Mouse (Mus musculus): Measurements from ENCODE around the gene Plcg2. TPM values are rescaled to one million over a fixed set of nuclear protein-coding genes. Genes with fewer than 3 reads are reported as not detected.

The Plcg2 gene
- polyA plus RNA-seq, 1 experiment from 2014 or later = 0.50 TPM

DNA sequence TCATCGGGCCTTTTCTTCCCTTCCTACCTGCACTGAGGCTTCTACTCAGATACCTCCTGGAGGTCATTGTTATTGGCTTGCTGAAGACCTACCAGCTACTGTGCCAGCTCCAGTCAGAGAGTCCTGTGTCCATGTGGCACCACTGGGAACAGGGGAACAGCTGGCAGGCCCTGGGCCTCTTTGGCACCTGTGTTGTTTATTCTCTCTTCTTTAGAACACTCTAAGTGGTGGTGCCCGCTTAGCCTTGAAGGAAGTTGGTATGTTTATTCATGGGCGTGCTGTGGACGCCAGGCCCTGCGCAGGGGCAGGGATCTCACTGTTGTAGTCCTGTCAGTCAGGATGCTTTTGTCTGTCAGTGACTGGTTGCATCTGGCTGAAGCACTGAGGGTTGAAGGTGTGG lies 95.8 kb downstream of the Plcg2 start:
- WGBS = 83% methylated on average over 5 of the region's 5 CpGs
- H3K4me3 ChIP-seq (ENCODE audit: low read depth, low read length) = no peak overlapping the region
- no peak for ATAC-seq (ENCODE audit: low read depth)

GRCm38 (mm10) chr8:117595001-117595400 lies 96.9 kb downstream of the Plcg2 start:
- WGBS = 84% methylated on average over 2 of the region's 2 CpGs
- Histone ChIP-seq H3K36me3 (ENCODE audit: control insufficient read depth, insufficient read depth, low read length) (no peaks in the 10 kb centered on the region), H3K4me1 (ENCODE audit: control insufficient read depth, insufficient read depth, low read length) (no peaks in the 10 kb centered on the region), H3K4me2 (ENCODE audit: low read depth, low read length) (no peak overlapping the region), H3K9ac (replicated peaks; ENCODE audit: low read depth, low read length) (no peak overlapping the region), H3K4me3 (ENCODE audit: low read depth, low read length) (no peak overlapping the region), H3K27ac (ENCODE audit: low read depth, low read length) (no peak overlapping the region), H3K27me3 (ENCODE audit: control insufficient read depth, insufficient read depth, low read length) (no peaks in the 10 kb centered on the region), H3K9me3 (ENCODE audit: control insufficient read depth, low read length) (no peaks in the 10 kb centered on the region)
- no peak for ATAC-seq (ENCODE audit: low read depth)

More for the DNA sequence above, 95.8 kb downstream of the Plcg2 start:
- no peak overlapping the region for H3K4me2 ChIP-seq (ENCODE audit: low read depth, low read length)
- no peaks in the 10 kb centered on the region for H3K9me3 ChIP-seq (ENCODE audit: control insufficient read depth, low read length)
- H3K27ac ChIP-seq (ENCODE audit: low read depth, low read length) = no peak overlapping the region
- no peaks in the 10 kb centered on the region for H3K4me1 ChIP-seq (ENCODE audit: control insufficient read depth, insufficient read depth, low read length)
- no peaks in the 10 kb centered on the region for H3K27me3 ChIP-seq (ENCODE audit: control insufficient read depth, insufficient read depth, low read length)
- H3K9ac ChIP-seq (replicated peaks; ENCODE audit: low read depth, low read length) = no peak overlapping the region
- no peaks in the 10 kb centered on the region for H3K36me3 ChIP-seq (ENCODE audit: control insufficient read depth, insufficient read depth, low read length)

DNA sequence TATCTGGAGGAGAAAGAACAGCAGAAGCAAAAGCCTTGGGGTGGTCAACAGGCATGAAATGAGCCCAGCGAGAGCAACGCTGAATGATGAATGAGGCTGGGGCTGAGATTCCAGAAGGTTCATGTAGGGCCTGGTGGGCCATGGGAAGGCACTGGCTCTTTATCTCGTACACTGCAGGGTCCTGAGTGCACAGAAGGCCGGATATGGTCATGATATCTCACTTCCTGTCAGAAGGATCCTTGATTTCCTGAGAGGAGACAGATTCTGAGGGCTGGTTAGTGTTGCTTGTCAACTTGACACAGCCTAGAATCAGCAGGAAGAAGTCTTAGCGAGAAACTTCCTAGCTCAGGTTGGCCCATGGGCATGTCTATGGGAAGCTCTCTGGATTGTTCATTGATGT lies 98.7 kb downstream of the Plcg2 start:
- Histone ChIP-seq H3K9ac (replicated peaks; ENCODE audit: low read depth, low read length) (no peak overlapping the region), H3K9me3 (ENCODE audit: control insufficient read depth, low read length) (no peaks in the 10 kb centered on the region), H3K4me3 (ENCODE audit: low read depth, low read length) (no peak overlapping the region), H3K4me2 (ENCODE audit: low read depth, low read length) (no peak overlapping the region), H3K27ac (ENCODE audit: low read depth, low read length) (no peak overlapping the region), H3K27me3 (ENCODE audit: control insufficient read depth, insufficient read depth, low read length) (no peaks in the 10 kb centered on the region), H3K4me1 (ENCODE audit: control insufficient read depth, insufficient read depth, low read length) (no peaks in the 10 kb centered on the region), H3K36me3 (ENCODE audit: control insufficient read depth, insufficient read depth, low read length) (no peaks in the 10 kb centered on the region)
- WGBS = 87% methylated on average over 5 of the region's 5 CpGs
- no peak for ATAC-seq (ENCODE audit: low read depth)

DNA sequence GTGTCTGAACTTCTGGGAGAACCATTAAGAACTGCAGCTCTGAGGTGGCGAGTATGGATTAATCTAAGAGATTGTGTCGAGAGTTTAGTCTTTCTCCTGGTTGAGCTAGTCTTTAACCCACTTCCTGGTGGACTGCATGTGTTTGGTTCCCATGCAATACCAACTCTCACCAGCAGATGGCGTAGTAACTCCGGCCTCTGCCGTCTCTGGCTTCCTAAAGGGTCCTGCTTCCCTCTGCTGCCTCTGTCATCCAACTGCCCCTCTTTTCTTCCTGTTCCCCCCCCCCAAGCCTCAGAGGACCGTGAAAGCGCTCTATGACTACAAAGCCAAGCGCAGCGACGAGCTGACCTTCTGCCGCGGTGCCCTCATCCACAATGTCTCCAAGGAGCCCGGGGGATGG lies 102.7 kb downstream of the Plcg2 start:
- Histone ChIP-seq H3K9ac (replicated peaks; ENCODE audit: low read depth, low read length) (no peak overlapping the region), H3K4me2 (ENCODE audit: low read depth, low read length) (no peak overlapping the region), H3K4me3 (ENCODE audit: low read depth, low read length) (no peak overlapping the region), H3K27me3 (ENCODE audit: control insufficient read depth, insufficient read depth, low read length) (no peaks in the 10 kb centered on the region), H3K36me3 (ENCODE audit: control insufficient read depth, insufficient read depth, low read length) (no peaks in the 10 kb centered on the region), H3K27ac (ENCODE audit: low read depth, low read length) (no peak overlapping the region), H3K9me3 (ENCODE audit: control insufficient read depth, low read length) (no peaks in the 10 kb centered on the region), H3K4me1 (ENCODE audit: control insufficient read depth, insufficient read depth, low read length) (no peaks in the 10 kb centered on the region)
- ATAC-seq (ENCODE audit: low read depth) = no peak
- 74% methylated on average over 13 of the region's 13 CpGs for WGBS

DNA sequence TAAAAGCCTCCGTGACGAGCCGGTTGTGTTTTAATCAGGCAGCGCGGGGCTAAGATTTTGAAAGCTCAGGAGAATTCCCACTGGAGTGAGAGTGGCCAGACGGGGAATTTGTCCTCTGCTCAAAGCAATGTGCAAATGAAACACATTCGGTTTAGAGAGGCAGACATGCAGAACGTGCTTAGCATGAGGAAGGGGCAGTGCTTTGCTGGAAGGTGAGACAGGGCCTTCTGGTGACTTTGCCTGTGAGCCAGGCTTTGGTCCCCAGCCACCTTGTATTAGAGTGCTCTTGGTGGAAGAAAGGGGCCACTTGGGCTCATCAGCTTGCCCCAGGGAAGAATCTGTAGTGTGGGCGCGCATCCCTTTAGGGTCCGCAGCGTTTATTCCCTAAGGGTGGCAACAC lies 106.0 kb downstream of the Plcg2 start:
- H3K27me3 ChIP-seq (ENCODE audit: control insufficient read depth, insufficient read depth, low read length) = no peaks in the 10 kb centered on the region
- no peaks in the 10 kb centered on the region for H3K9me3 ChIP-seq (ENCODE audit: control insufficient read depth, low read length)
- WGBS = 82% methylated on average over 12 of the region's 12 CpGs
- H3K9ac ChIP-seq (replicated peaks; ENCODE audit: low read depth, low read length) = no peak overlapping the region
- H3K36me3 ChIP-seq (ENCODE audit: control insufficient read depth, insufficient read depth, low read length) = no peaks in the 10 kb centered on the region
- ATAC-seq (ENCODE audit: low read depth) = no peak
- H3K4me1 ChIP-seq (ENCODE audit: control insufficient read depth, insufficient read depth, low read length) = no peaks in the 10 kb centered on the region
- no peak overlapping the region for H3K27ac ChIP-seq (ENCODE audit: low read depth, low read length)
- no peak overlapping the region for H3K4me2 ChIP-seq (ENCODE audit: low read depth, low read length)
- H3K4me3 ChIP-seq (ENCODE audit: low read depth, low read length) = no peak overlapping the region

- Histone ChIP-seq H3K36me3 (ENCODE audit: control insufficient read depth, insufficient read depth, low read length) (no peaks in the 10 kb centered on the region), H3K27ac (ENCODE audit: low read depth, low read length) (no peak overlapping the region), H3K4me1 (ENCODE audit: control insufficient read depth, insufficient read depth, low read length) (no peaks in the 10 kb centered on the region), H3K4me3 (ENCODE audit: low read depth, low read length) (no peak overlapping the region), H3K4me2 (ENCODE audit: low read depth, low read length) (no peak overlapping the region), H3K9ac (replicated peaks; ENCODE audit: low read depth, low read length) (no peak overlapping the region), H3K9me3 (ENCODE audit: control insufficient read depth, low read length) (no peaks in the 10 kb centered on the region), H3K27me3 (ENCODE audit: control insufficient read depth, insufficient read depth, low read length) (no peaks in the 10 kb centered on the region)
- 89% methylated on average over 14 of the region's 14 CpGs for WGBS
- no peak for ATAC-seq (ENCODE audit: low read depth)
These were observed 106.6 kb downstream of the Plcg2 start for GRCm38 (mm10) chr8:117604671-117605070.

- H3K27me3 ChIP-seq (ENCODE audit: control insufficient read depth, insufficient read depth, low read length) = no peaks in the 10 kb centered on the region
- no peak for ATAC-seq (ENCODE audit: low read depth)
- H3K9ac ChIP-seq (replicated peaks; ENCODE audit: low read depth, low read length) = no peak overlapping the region
- H3K9me3 ChIP-seq (ENCODE audit: control insufficient read depth, low read length) = no peaks in the 10 kb centered on the region
- no peaks in the 10 kb centered on the region for H3K36me3 ChIP-seq (ENCODE audit: control insufficient read depth, insufficient read depth, low read length)
- WGBS = 90% methylated on average over 8 of the region's 8 CpGs
- no peaks in the 10 kb centered on the region for H3K4me1 ChIP-seq (ENCODE audit: control insufficient read depth, insufficient read depth, low read length)
- H3K4me3 ChIP-seq (ENCODE audit: low read depth, low read length) = no peak overlapping the region
- H3K4me2 ChIP-seq (ENCODE audit: low read depth, low read length) = no peak overlapping the region
- no peak overlapping the region for H3K27ac ChIP-seq (ENCODE audit: low read depth, low read length)
These were observed 107.1 kb downstream of the Plcg2 start for GRCm38 (mm10) chr8:117605201-117605600.

DNA sequence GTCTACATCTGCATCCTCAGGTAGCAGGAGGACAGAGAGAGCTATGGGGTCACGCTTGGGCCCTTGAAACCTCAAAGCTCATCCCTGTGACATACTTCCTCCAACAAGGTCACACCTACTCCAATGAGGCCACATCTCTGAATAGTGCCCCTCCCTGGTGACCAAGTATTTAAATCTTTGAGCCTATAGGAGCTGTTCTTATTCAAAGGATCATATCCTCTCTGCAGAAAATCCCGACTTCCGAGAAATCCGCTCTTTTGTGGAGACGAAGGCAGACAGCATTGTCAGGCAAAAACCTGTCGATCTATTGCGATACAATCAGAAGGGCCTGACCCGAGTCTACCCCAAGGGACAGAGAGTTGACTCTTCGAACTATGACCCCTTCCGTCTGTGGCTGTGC lies 112.4 kb downstream of the Plcg2 start:
- no peak overlapping the region for H3K4me3 ChIP-seq (ENCODE audit: low read depth, low read length)
- H3K4me2 ChIP-seq (ENCODE audit: low read depth, low read length) = no peak overlapping the region
- H3K36me3 ChIP-seq (ENCODE audit: control insufficient read depth, insufficient read depth, low read length) = no peaks in the 10 kb centered on the region
- no peak overlapping the region for H3K9ac ChIP-seq (replicated peaks; ENCODE audit: low read depth, low read length)
- ATAC-seq (ENCODE audit: low read depth) = no peak
- H3K27me3 ChIP-seq (ENCODE audit: control insufficient read depth, insufficient read depth, low read length) = no peaks in the 10 kb centered on the region
- H3K27ac ChIP-seq (ENCODE audit: low read depth, low read length) = no peak overlapping the region
- WGBS = 95% methylated on average over 10 of the region's 10 CpGs
- no peaks in the 10 kb centered on the region for H3K4me1 ChIP-seq (ENCODE audit: control insufficient read depth, insufficient read depth, low read length)
- no peaks in the 10 kb centered on the region; the same call in 1 of the 2 replicates for H3K9me3 ChIP-seq (ENCODE audit: control insufficient read depth, low read length)

DNA sequence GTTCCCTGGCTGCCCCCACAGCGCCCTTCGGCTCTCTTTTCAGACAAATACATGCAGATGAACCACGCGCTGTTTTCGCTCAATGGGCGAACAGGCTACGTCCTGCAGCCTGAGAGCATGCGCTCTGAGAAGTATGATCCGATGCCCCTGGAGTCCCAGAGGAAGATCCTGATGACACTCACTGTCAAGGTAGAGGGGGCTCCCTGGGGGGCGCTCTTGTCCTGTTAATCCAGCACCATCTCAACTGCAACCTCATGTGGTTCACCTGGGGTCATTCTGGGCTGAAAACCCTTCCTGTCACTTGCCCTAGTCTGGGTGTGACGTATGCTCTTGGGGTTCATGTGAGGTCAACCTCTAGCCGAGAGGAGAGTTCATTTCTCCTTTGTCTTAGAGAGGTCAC lies 114.8 kb downstream of the Plcg2 start:
- Histone ChIP-seq H3K27me3 (ENCODE audit: control insufficient read depth, insufficient read depth, low read length) (no peaks in the 10 kb centered on the region), H3K4me1 (ENCODE audit: control insufficient read depth, insufficient read depth, low read length) (no peaks in the 10 kb centered on the region), H3K9ac (replicated peaks; ENCODE audit: low read depth, low read length) (no peak overlapping the region), H3K36me3 (ENCODE audit: control insufficient read depth, insufficient read depth, low read length) (no peaks in the 10 kb centered on the region), H3K27ac (ENCODE audit: low read depth, low read length) (no peak overlapping the region), H3K4me3 (ENCODE audit: low read depth, low read length) (no peak overlapping the region), H3K9me3 (ENCODE audit: control insufficient read depth, low read length) (no peaks in the 10 kb centered on the region; the same call in 1 of the 2 replicates), H3K4me2 (ENCODE audit: low read depth, low read length) (no peak overlapping the region)
- WGBS = 78% methylated on average over 12 of the region's 12 CpGs
- ATAC-seq (ENCODE audit: low read depth) = no peak
